Mouse (Mus musculus): ENCODE results near the gene Zbtb48. TPM values are rescaled to one million over a fixed set of nuclear protein-coding genes. Genes with fewer than 3 reads are reported as not detected.

Zbtb48 gene
- polyA plus RNA-seq, 1 experiment from 2014 or later, result 13.7 TPM

- ChIA-PET POLR2A (interaction anchor here (0.9 kb wide), 1 partner anchor 27 kb away, joined by 3 read pairs; the partner anchor contains the start of gene Klhl21), CTCF (interaction anchor here (0.8 to 3.1 kb wide), 7 partner anchors 9 to 57 kb away, joined by 3 to 21 read pairs (median 8); partner anchors contain the start of genes Klhl21, Nol9, Tas1r1 and Thap3)
- no peak for TF ChIP-seq CTCF (IDR thresholded peaks at IDR 0.05)
- H3K27me3 ChIP-seq, result no peaks in the 10 kb centered on the region
- in situ Hi-C loops (cut with MboI; ENCODE audit: low pct_unique_long_range_greater_than_20kb), result loop anchor here (5.0 kb wide), 1 partner anchor 47 kb away; the partner anchor contains the start of gene Zbtb48
- DNase-seq (ENCODE audit: low read depth, low spot score) (no peak), ATAC-seq (no peak)
These were observed 46.8 kb downstream of the Zbtb48 start for GRCm38 (mm10) chr4:151980699-151981098.

- TF ChIP-seq CTCF (IDR thresholded peaks at IDR 0.05), result no peak
- DNase-seq (ENCODE audit: low read depth, low spot score) (no peak), ATAC-seq (peak; percentile 23)
- POLR2A ChIA-PET, result no interaction called here
- in situ Hi-C loops (cut with MboI; ENCODE audit: low pct_unique_long_range_greater_than_20kb), result no loop called here
- CTCF ChIA-PET, result no interaction called here
- no peaks in the 10 kb centered on the region for H3K27me3 ChIP-seq
These were observed 49.7 kb downstream of the Zbtb48 start for GRCm38 (mm10) chr4:151977748-151978147.

GRCm38 (mm10) chr4:151975441-151975840, 52.0 kb downstream of the Zbtb48 start:
- TF ChIP-seq CTCF (IDR thresholded peaks at IDR 0.05), result no peak
- ChIA-PET POLR2A (no interaction called here), CTCF (interaction anchor here (0.7 to 1.8 kb wide), 11 partner anchors 8 to 34 kb away, joined by 3 to 6 read pairs (median 3); no protein-coding TSS in a partner anchor)
- no peaks in the 10 kb centered on the region for H3K27me3 ChIP-seq
- DNase-seq (ENCODE audit: low read depth, low spot score) (no peak), ATAC-seq (no peak)
- in situ Hi-C loops (cut with MboI; ENCODE audit: low pct_unique_long_range_greater_than_20kb), result no loop called here

- ATAC-seq, result no peak
- in situ Hi-C loops (cut with MboI; ENCODE audit: low pct_unique_long_range_greater_than_20kb), result no loop called here
- ChIA-PET CTCF (interaction anchor here (2.0 to 2.7 kb wide), 2 partner anchors 8 to 12 kb away, joined by 5 to 8 read pairs; no protein-coding TSS in a partner anchor), POLR2A (no interaction called here)
- no peak for TF ChIP-seq CTCF (IDR thresholded peaks at IDR 0.05)
- H3K27me3 ChIP-seq, result no peaks in the 10 kb centered on the region
- no peak for DNase-seq (ENCODE audit: low read depth, low spot score)
These were observed 55.1 kb downstream of the Zbtb48 start for GRCm38 (mm10) chr4:151972221-151972967.

Other genes starting within 250 kb of the Zbtb48 start
- gene Camta1, start 165.8 kb downstream of the Zbtb48 start, polyA plus RNA-seq (2021), result 28.0 TPM
- gene Dnajc11, start 94.0 kb downstream of the Zbtb48 start, polyA plus RNA-seq (2021), result 42.7 TPM
- gene Thap3, start 38.7 kb downstream of the Zbtb48 start, polyA plus RNA-seq (2021), result 20.8 TPM
- gene Phf13, start 31.4 kb downstream of the Zbtb48 start, polyA plus RNA-seq (2021), result 18.6 TPM
- gene Klhl21, start 18.9 kb downstream of the Zbtb48 start, polyA plus RNA-seq (2021), result 16.6 TPM
- 0.56 TPM for gene Tas1r1, start 10.9 kb upstream of the Zbtb48 start, polyA plus RNA-seq (2021)
- gene Nol9, start 11.7 kb upstream of the Zbtb48 start, polyA plus RNA-seq (2021), result 19.4 TPM
- 13.0 TPM for gene Plekhg5, start 44.8 kb upstream of the Zbtb48 start, polyA plus RNA-seq (2021)
- gene Tnfrsf25, start 88.3 kb upstream of the Zbtb48 start, polyA plus RNA-seq (2021), result 1.5 TPM
- 1.3 TPM for gene Espn, start 124.7 kb upstream of the Zbtb48 start, polyA plus RNA-seq (2021)
- not detected for gene Hes2, start 131.2 kb upstream of the Zbtb48 start, polyA plus RNA-seq (2021)
- 102 TPM for gene Acot7, start 150.5 kb upstream of the Zbtb48 start, polyA plus RNA-seq (2021)
- gene Gpr153, start 246.6 kb upstream of the Zbtb48 start, polyA plus RNA-seq (2021), result 21.1 TPM